Mouse (Mus musculus): ENCODE measurements around the gene Gm6614.

- TF ChIP-seq CTCF (IDR thresholded peaks at IDR 0.05; ENCODE audit: insufficient read depth, low read length) (no peak), POLR2A (IDR thresholded peaks at IDR 0.05; ENCODE audit: borderline replicate concordance, extremely low read depth, low read depth, low read length) (no peak)
These were observed 49.4 kb downstream of the Gm6614 start for GRCm38 (mm10) chr6:141961861-141962260.
